Mouse (Mus musculus): ENCODE results near the gene Gm5039. TPM values are rescaled to one million over a fixed set of nuclear protein-coding genes. Genes with fewer than 3 reads are reported as not detected.
"Not testable (repeated sequence)": the region's sequence is repeated elsewhere in the genome, so short reads cannot be mapped to it uniquely, and the experiment has no call there.

Gene Gm5039
- total RNA-seq (2021) (not detected), polyA plus RNA-seq (2012; rRNA removed) (not detected in 2 replicates)
- long read RNA-seq = 0 reads

DNA sequence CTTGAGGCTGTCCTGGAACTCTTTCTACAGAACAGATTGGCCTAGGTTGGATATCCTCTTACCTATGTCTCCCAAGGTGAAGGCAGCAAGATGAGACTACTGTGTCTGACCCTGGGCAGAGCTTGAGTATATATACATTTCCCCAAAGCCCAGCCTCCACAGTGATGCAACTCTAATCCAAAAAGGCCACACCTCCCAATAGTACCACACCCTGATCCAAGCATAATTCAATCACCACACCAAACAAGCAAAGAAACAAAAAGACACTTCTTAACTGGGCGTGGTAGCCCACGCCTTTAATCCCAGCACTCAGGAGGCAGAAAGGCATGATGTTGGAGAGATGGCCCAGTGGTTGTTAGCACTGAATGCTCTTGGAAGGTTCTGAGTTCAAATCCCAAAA lies at the start of gene Gm5039:
Gene Gm5039 (minus strand): TSS at position 101 of the 400 bp plus-strand sequence.
- H3K79me2 ChIP-seq (replicated peaks; ENCODE audit: control insufficient read depth, insufficient read depth, low read length); H3K4me1 ChIP-seq (ENCODE audit: control insufficient read depth, insufficient read depth, low read length); H3K27me3 ChIP-seq (ENCODE audit: control insufficient read depth, insufficient read depth, low read length); H3K4me3 ChIP-seq; DNase-seq; H3K9ac ChIP-seq (ENCODE audit: low read depth, low read length); intact Hi-C loops (cut with DNase I); H3K27ac ChIP-seq; H3K36me3 ChIP-seq (ENCODE audit: control insufficient read depth, insufficient read depth, low read length): not testable (repeated sequence)
- WGBS = 77% methylated on average over 2 of the region's 2 CpGs

DNA sequence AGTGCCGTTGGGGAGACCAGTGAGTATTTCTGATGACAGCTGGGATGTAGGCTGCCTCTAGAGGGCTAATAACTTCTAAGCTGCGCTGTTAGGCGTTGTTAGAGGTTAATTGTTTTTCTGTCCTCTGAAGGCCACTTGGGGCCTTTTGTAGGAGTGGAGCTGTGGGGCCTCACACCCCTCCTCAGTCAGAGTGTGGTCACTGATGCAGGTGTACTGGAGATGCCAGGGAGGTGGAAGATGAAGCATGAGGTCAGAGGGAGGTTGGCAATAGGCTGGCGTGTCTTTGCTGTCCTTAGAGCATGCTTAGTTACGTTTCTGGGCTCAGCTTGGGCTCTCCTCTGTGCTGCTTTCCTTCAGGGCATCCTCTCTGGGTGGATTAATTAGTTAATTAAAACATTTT lies 48.2 kb upstream of the Gm5039 start:
- WGBS = 85% methylated on average over 5 of the region's 5 CpGs
- intact Hi-C loops (cut with DNase I) = no loop called here
- Histone ChIP-seq H3K9ac (ENCODE audit: low read depth, low read length) (no peak overlapping the region), H3K79me2 (replicated peaks; ENCODE audit: control insufficient read depth, insufficient read depth, low read length) (no peaks in the 10 kb centered on the region), H3K27ac (no peak overlapping the region), H3K36me3 (ENCODE audit: control insufficient read depth, insufficient read depth, low read length) (no peaks in the 10 kb centered on the region), H3K27me3 (ENCODE audit: control insufficient read depth, insufficient read depth, low read length) (no peaks in the 10 kb centered on the region), H3K4me3 (no peak overlapping the region), H3K4me1 (ENCODE audit: control insufficient read depth, insufficient read depth, low read length) (no peaks in the 10 kb centered on the region)
- DNase-seq = no peak
- TF ChIP-seq EP300 (IDR thresholded peaks at IDR 0.05; ENCODE audit: insufficient read depth, low read depth, low read length) (no peak), CTCF (IDR thresholded peaks at IDR 0.05) (no peak), POLR2A (IDR thresholded peaks at IDR 0.05; ENCODE audit: insufficient read depth, low read depth, low read length) (no peak)

DNA sequence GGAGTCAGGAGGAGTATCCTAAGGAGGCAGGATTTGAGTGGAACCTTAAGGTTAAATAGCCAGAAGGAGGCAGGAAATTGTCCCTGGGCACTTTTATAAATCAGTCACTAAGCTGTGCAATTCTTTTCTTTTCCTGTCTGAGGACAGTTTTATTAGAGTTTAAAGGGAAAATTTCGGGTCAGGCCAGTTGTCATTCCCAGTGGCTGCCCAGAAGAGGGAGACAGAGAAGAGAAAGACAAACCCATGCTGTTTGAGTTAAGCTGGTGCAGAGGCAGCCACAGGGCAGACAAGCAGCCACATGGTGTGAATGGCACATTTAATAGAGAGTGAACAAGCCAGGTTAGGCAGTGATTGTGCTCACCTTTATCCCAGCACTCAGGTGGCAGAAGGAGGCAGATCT lies 46.5 kb upstream of the Gm5039 start:
- H3K9ac ChIP-seq (ENCODE audit: low read depth, low read length); H3K4me1 ChIP-seq (ENCODE audit: control insufficient read depth, insufficient read depth, low read length); intact Hi-C loops (cut with DNase I); H3K27me3 ChIP-seq (ENCODE audit: control insufficient read depth, insufficient read depth, low read length); H3K27ac ChIP-seq; H3K4me3 ChIP-seq; H3K36me3 ChIP-seq (ENCODE audit: control insufficient read depth, insufficient read depth, low read length); H3K79me2 ChIP-seq (replicated peaks; ENCODE audit: control insufficient read depth, insufficient read depth, low read length); DNase-seq: not testable (repeated sequence)
- peak; percentile 27; the same call in 1 of the 2 replicates for TF ChIP-seq CTCF (IDR thresholded peaks at IDR 0.05)
- 10% methylated on average over 1 of the region's 1 CpGs for WGBS

DNA sequence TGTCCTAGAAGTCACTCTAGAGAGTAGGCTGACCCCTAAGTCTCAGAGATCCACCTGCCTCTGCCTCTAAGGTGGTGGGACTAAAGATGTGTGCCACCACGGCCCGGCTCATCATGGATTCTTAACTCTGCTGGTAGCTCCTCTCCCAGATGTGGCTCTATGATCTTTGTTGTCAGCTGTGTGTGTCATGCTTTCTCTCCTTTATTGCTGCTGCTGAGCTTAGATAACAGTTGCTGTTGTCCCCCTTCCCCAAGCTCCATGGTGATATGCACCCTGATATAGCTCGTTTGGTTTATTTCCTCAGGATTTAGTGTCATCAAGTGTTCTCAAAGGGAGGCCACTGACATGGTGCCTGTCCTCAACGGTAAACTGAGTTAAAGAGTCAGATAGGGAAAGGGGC lies 45.9 kb upstream of the Gm5039 start:
- not testable (repeated sequence) for H3K9ac ChIP-seq (ENCODE audit: low read depth, low read length); DNase-seq; H3K4me3 ChIP-seq; H3K4me1 ChIP-seq (ENCODE audit: control insufficient read depth, insufficient read depth, low read length); H3K79me2 ChIP-seq (replicated peaks; ENCODE audit: control insufficient read depth, insufficient read depth, low read length); H3K27ac ChIP-seq; H3K27me3 ChIP-seq (ENCODE audit: control insufficient read depth, insufficient read depth, low read length); H3K36me3 ChIP-seq (ENCODE audit: control insufficient read depth, insufficient read depth, low read length)
- 72% methylated on average over 4 of the region's 4 CpGs for WGBS
- intact Hi-C loops (cut with DNase I) = loop anchor here (5.0 kb wide), 1 partner anchor 107 kb away; no protein-coding TSS in a partner anchor

DNA sequence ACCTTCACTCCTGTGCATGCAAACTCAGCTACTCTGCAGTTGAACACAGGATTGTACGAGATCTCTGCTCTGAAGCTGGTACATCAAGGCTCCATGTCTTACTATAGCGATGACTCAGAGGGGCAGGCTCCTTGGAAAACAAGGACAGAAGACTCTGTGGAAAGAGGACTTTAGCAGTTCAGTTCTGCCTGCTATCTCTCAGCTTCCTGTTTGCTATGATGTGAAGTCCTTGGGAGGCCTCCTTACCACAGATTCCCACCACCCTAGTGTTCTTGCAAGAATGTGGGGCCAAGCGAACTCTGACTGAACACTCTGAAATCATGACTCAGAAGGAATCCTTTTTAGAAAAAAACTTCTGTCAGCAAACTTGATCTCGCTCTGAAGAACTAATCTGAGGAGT lies 44.8 kb upstream of the Gm5039 start:
- H3K79me2 ChIP-seq (replicated peaks; ENCODE audit: control insufficient read depth, insufficient read depth, low read length) = no peaks in the 10 kb centered on the region
- H3K27me3 ChIP-seq (ENCODE audit: control insufficient read depth, insufficient read depth, low read length) = no peaks in the 10 kb centered on the region
- no peaks in the 10 kb centered on the region for H3K36me3 ChIP-seq (ENCODE audit: control insufficient read depth, insufficient read depth, low read length)
- no peak overlapping the region for H3K4me3 ChIP-seq
- 60% methylated on average over 4 of the region's 4 CpGs for WGBS
- no peak overlapping the region for H3K27ac ChIP-seq
- TF ChIP-seq EP300 (IDR thresholded peaks at IDR 0.05; ENCODE audit: insufficient read depth, low read depth, low read length) (no peak), POLR2A (IDR thresholded peaks at IDR 0.05; ENCODE audit: insufficient read depth, low read depth, low read length) (no peak)
- no peaks in the 10 kb centered on the region for H3K4me1 ChIP-seq (ENCODE audit: control insufficient read depth, insufficient read depth, low read length)
- no peak overlapping the region for H3K9ac ChIP-seq (ENCODE audit: low read depth, low read length)
- DNase-seq = no peak
- intact Hi-C loops (cut with DNase I) = loop anchor here (5.0 kb wide), 1 partner anchor 106 kb away; no protein-coding TSS in a partner anchor

DNA sequence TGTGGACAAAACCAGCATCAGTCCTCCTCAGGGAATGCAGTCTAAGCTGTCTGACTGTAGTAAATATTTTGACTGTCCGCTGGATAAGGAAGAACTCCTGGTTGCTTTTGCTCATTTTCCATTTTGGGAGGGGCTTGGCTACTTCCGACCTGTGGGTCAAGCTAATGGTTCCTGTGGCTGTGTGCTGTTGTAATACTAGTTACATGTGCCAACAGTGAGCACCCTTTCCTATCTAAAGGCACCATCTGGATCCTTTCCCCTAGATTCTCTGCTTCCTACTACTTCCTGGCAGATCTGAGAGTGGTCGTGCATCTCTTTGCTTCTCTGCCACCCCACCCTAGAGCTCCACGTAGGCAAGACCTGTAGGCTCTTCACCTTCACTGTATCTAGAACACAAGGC lies 43.8 kb upstream of the Gm5039 start:
- intact Hi-C loops (cut with DNase I) = loop anchor here (5.0 kb wide), 1 partner anchor 105 kb away; no protein-coding TSS in a partner anchor
- TF ChIP-seq POLR2A (IDR thresholded peaks at IDR 0.05; ENCODE audit: insufficient read depth, low read depth, low read length) (no peak), EP300 (IDR thresholded peaks at IDR 0.05; ENCODE audit: insufficient read depth, low read depth, low read length) (no peak), CTCF (IDR thresholded peaks at IDR 0.05) (no peak)
- Histone ChIP-seq H3K36me3 (ENCODE audit: control insufficient read depth, insufficient read depth, low read length) (no peaks in the 10 kb centered on the region), H3K4me3 (no peak overlapping the region), H3K27ac (no peak overlapping the region), H3K27me3 (ENCODE audit: control insufficient read depth, insufficient read depth, low read length) (no peaks in the 10 kb centered on the region), H3K4me1 (ENCODE audit: control insufficient read depth, insufficient read depth, low read length) (no peaks in the 10 kb centered on the region), H3K9ac (ENCODE audit: low read depth, low read length) (no peak overlapping the region), H3K79me2 (replicated peaks; ENCODE audit: control insufficient read depth, insufficient read depth, low read length) (no peaks in the 10 kb centered on the region)
- DNase-seq = no peak
- WGBS = 47% methylated on average over 4 of the region's 4 CpGs

DNA sequence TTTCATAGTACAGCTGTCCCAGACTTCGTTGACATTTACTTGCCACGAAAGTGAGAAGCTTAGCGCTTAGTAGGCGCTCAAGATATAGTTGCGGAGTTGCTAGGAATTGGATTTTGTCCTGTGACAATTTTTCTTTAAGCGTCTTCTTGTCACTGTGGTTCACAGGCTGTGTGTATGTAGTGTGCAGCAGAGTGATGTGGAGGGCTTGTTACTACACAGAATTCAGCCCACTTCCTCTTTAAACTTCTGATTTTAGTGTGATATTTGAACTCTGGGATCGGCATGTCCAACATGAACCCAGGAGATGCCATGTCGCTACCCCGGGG lies 37.3 kb upstream of the Gm5039 start:
- DNase-seq = no peak
- H3K27ac ChIP-seq = peak overlapping the region; percentile 91
- peak overlapping the region; percentile 93 for H3K4me3 ChIP-seq
- TF ChIP-seq POLR2A (IDR thresholded peaks at IDR 0.05; ENCODE audit: insufficient read depth, low read depth, low read length) (no peak), EP300 (IDR thresholded peaks at IDR 0.05; ENCODE audit: insufficient read depth, low read depth, low read length) (no peak), CTCF (IDR thresholded peaks at IDR 0.05) (no peak)
- H3K79me2 ChIP-seq (replicated peaks; ENCODE audit: control insufficient read depth, insufficient read depth, low read length) = no peaks in the 10 kb centered on the region
- H3K36me3 ChIP-seq (ENCODE audit: control insufficient read depth, insufficient read depth, low read length) = no peaks in the 10 kb centered on the region
- H3K9ac ChIP-seq (ENCODE audit: low read depth, low read length) = peak overlapping the region; percentile 85
- no peaks in the 10 kb centered on the region for H3K4me1 ChIP-seq (ENCODE audit: control insufficient read depth, insufficient read depth, low read length)
- no peaks in the 10 kb centered on the region for H3K27me3 ChIP-seq (ENCODE audit: control insufficient read depth, insufficient read depth, low read length)
- 37% methylated on average over 9 of the region's 9 CpGs for WGBS
- intact Hi-C loops (cut with DNase I) = no loop called here

Data from heart, adult 2 months (tissue).